Mouse (Mus musculus) lung, adult 2 months (tissue): ENCODE results near the gene Gata3.

Source experiments
- CTCF ChIP-seq: fragments of 200-500 bp; IDR thresholded peaks from 2 replicates; pipeline ENCODE4 v1.5.1; 2011; ENCODE audit warnings: mild to moderate bottlenecking, low read length, control low read depth; ENCODE audit not compliant: insufficient read depth
- POLR2A ChIP-seq: fragments of 200-500 bp; IDR thresholded peaks from 2 replicates; pipeline ENCODE4 v1.6.1; 2011; ENCODE audit warnings: low read depth, mild to moderate bottlenecking, control low read depth, low read length, borderline replicate concordance; ENCODE audit errors: extremely low read depth

DNA sequence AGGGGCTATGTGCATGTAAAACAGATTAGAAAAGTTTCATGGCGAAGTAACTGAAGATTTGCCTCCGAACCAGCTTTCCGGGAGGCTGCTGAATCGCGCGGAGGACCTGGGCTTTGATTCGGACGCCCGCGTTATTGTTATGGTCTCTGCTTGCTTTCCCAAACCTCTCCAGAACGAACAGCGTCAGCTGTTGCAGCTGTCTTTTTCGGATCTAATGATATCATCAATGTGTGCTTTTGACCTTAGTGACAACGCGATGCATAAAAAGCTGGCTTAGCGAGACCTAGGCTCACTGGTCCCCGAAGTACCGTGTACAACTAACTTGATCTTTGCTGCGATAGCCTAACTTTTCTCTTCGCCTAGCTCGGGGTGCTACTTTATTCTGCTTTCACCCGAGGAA, 10.7 kb downstream of the Gata3 start:
- TF ChIP-seq POLR2A (no peak), CTCF (no peak)
